Mouse (Mus musculus): ENCODE results near the gene Clta. TPM values are rescaled to one million over a fixed set of nuclear protein-coding genes. Genes with fewer than 3 reads are reported as not detected.

Gene Clta
- total RNA-seq, 2 experiments from 2014 or later, result 421 to 637 TPM

GRCm38 (mm10) chr4:43979746-43980145, 24.5 kb upstream of the Clta start:
- ATAC-seq (ENCODE audit: poor library complexity, severe bottlenecking), result no peak

GRCm38 (mm10) chr4:43980236-43980635, 24.0 kb upstream of the Clta start:
- no peak for ATAC-seq (ENCODE audit: poor library complexity, severe bottlenecking)

GRCm38 (mm10) chr4:43980846-43981245, 23.4 kb upstream of the Clta start:
- no peak for ATAC-seq (ENCODE audit: poor library complexity, severe bottlenecking)

GRCm38 (mm10) chr4:43981251-43981650, 23.0 kb upstream of the Clta start:
- no peak for ATAC-seq (ENCODE audit: poor library complexity, severe bottlenecking)

GRCm38 (mm10) chr4:43982053-43982732, 22.1 kb upstream of the Clta start:
- peak; percentile 99 for ATAC-seq (ENCODE audit: poor library complexity, severe bottlenecking)

GRCm38 (mm10) chr4:43983181-43983580, 21.1 kb upstream of the Clta start, which contains the start of gene Ccin:
Ccin (plus strand) TSS chr4:43983483.
- no peak for ATAC-seq (ENCODE audit: poor library complexity, severe bottlenecking)

GRCm38 (mm10) chr4:43983756-43984155, 20.5 kb upstream of the Clta start:
- ATAC-seq (ENCODE audit: poor library complexity, severe bottlenecking), result no peak

GRCm38 (mm10) chr4:43984326-43984725, 19.9 kb upstream of the Clta start:
- ATAC-seq (ENCODE audit: poor library complexity, severe bottlenecking), result no peak

- no peak for ATAC-seq (ENCODE audit: poor library complexity, severe bottlenecking)
Measured at GRCm38 (mm10) chr4:43988976-43989375, 15.3 kb upstream of the Clta start.

GRCm38 (mm10) chr4:43993072-43993471, 11.2 kb upstream of the Clta start:
- ATAC-seq (ENCODE audit: poor library complexity, severe bottlenecking), result no peak

- ATAC-seq (ENCODE audit: poor library complexity, severe bottlenecking), result no peak
Measured at GRCm38 (mm10) chr4:43994342-43994741, 9.9 kb upstream of the Clta start.

GRCm38 (mm10) chr4:44003622-44004021, 630 bp upstream of the Clta start:
- ATAC-seq (ENCODE audit: poor library complexity, severe bottlenecking), result no peak

- ATAC-seq (ENCODE audit: poor library complexity, severe bottlenecking), result no peak
Measured at GRCm38 (mm10) chr4:44004623-44005409, 564 bp downstream of the Clta start.

GRCm38 (mm10) chr4:44010176-44010575, 5.9 kb downstream of the Clta start:
- ATAC-seq (ENCODE audit: poor library complexity, severe bottlenecking), result no peak

GRCm38 (mm10) chr4:44010893-44011292, 6.6 kb downstream of the Clta start:
- no peak for ATAC-seq (ENCODE audit: poor library complexity, severe bottlenecking)

GRCm38 (mm10) chr4:44011799-44012198, 7.5 kb downstream of the Clta start:
- ATAC-seq (ENCODE audit: poor library complexity, severe bottlenecking), result no peak

- peak; percentile 93 for ATAC-seq (ENCODE audit: poor library complexity, severe bottlenecking)
Measured at GRCm38 (mm10) chr4:44012376-44013367, 8.4 kb downstream of the Clta start.

- ATAC-seq (ENCODE audit: poor library complexity, severe bottlenecking), result no peak
Measured at GRCm38 (mm10) chr4:44013391-44014070, 9.3 kb downstream of the Clta start.

GRCm38 (mm10) chr4:44016071-44016470, 11.8 kb downstream of the Clta start:
- ATAC-seq (ENCODE audit: poor library complexity, severe bottlenecking), result no peak

- no peak for ATAC-seq (ENCODE audit: poor library complexity, severe bottlenecking)
Measured at GRCm38 (mm10) chr4:44016791-44017190, 12.5 kb downstream of the Clta start.
